Mouse (Mus musculus) gastrocnemius, postnatal 10 days (tissue): Measurements from ENCODE around the gene Rab11fip3. TPM values are rescaled to one million over a fixed set of nuclear protein-coding genes. Genes with fewer than 3 reads are reported as not detected.

Experiments
- DNase-seq: peaks from one replicate; pipeline ENCODE4 v3.0.0; 2021; ENCODE audit warnings: mixed read lengths
- total RNA-seq, 2 experiments: library from RNA; stranded (reverse); gene quantifications; 2 replicates each; pipeline ENCODE4 v1.2.3; 2021

The Rab11fip3 gene
- total RNA-seq, 2 experiments from 2014 or later = 37.9 to 41.5 TPM

DNA sequence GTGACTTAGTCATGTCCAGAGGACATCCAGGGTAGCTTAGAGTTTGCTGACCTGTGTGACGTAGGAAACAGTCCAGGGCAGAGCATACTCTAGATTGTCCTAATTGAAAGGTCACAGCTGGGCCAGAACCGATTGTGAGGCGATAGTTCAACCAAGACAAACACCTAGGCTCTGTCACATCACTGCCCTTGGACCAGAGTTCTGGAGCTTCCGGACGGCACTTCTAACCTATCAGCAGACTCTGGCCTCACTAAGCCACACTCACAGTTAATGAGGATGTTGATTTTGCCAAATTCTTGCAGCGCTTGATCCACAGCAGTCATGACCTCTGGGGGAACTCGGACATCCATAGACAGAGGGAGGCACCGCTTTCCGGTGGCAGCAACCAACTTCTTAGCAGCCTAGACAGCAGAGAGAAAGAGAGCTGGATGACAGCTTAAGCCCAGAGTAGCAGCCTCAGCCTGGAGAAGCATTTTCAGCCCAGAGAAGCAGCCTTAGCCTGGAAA lies 17.8 kb upstream of the Rab11fip3 start:
- DNase-seq = no peak

DNA sequence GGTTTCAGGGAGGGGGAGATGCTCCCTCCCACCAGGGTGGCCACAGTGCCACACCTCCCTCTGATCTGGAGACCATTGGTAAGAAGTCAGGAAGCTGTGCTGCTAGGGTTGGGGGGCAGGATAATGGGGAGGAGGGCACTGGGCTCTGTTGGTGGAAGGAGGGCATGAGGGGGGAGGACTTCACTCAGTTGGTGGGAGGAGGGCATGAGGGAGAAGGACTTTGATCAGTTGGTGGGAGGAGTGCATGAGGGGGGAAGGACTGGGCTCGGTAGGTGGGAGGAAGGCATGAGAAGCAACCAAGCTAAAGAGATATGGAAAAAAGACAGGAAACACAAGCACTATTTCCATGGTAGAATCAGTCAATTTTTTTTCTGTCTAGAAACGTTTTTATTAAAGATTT lies 11.5 kb upstream of the Rab11fip3 start:
- no peak for DNase-seq

DNA sequence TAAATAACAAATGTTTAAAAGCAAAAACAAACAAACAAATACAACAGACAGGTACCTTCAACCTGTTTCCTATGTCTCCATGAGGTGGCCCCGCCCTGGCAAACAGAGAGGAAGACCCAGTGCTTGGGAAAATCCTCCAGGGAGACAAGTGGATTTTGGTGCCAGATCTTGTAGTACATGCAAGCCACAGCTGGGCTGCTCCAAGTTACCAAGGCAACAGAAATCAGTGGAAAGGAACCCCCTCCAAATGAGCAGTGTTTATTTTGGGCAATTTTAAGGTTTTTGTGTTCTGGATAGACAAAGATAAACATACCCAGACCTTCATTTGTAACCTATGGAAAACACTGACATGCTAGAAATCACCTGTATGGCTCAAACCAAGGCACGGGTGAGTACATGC lies 9.5 kb upstream of the Rab11fip3 start:
- no peak for DNase-seq

GRCm38 (mm10) chr17:26075246-26075645 lies 5.9 kb upstream of the Rab11fip3 start:
- DNase-seq = no peak

DNA sequence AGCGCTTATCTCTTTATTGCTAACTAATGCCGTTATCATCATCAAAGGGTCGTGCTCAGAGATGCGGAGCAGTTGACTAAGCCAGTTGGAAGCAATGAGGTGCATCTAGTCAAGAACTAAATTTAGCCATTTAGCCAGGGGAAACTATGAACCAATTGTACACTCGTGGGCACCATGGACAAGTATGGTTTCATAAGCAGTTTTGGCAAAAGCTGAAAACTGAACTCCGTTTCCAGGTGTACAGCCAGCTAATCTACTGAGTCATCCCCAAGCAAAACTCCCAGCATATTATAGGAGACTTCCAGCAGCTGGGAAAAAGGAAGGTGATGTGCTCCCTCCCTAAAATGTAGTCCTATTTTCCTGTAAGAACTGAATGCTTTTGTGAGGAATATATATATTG lies 781 bp upstream of the Rab11fip3 start:
- DNase-seq = no peak

- peak; percentile 47 for DNase-seq
These were observed 1.1 kb downstream of the Rab11fip3 start for GRCm38 (mm10) chr17:26068024-26068830.

DNA sequence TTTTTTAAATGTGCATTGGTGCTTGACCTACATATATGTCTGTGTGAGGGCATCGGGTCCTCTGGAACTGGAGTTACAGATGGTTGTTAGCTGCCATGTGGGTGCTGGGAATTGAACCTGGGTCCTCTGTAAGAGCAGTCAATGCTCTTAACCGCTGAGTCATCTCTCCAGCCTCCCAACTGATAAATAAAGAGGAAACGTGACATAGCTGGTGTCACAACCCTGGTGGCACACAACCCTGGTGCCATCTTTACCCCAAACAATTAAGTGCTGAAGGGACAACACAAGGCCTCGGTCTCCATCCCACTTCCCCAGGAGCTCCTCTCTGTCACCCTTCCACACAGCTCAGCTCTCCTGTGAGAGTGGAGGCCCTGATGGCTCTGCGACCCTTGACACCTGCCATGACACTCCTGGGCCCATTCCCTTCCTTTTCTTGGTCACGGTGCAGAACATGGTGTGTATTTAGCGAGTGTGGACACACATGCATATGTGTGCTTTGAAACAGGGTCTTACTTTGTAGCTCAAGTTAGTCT lies 2.8 kb downstream of the Rab11fip3 start:
- DNase-seq = no peak

DNA sequence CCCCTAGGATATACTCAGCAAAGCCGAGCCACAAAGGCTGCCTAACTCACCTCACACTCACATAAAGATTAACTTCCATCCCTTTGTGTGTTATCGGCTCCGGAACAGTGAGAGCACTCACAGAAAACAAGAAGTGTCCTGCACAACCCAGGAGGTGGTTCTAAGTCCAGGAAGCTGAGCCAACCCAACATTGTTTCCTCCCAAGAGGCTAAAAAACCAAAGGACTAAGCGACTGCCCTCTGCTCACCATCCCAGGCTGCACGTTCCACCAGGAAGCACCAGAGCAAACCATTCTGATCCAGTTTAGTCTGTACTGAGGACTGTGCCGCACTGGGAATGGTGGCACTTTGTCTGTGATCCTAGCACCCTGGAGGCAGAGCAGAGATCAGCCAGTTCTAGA lies 4.4 kb downstream of the Rab11fip3 start:
- no peak for DNase-seq

DNA sequence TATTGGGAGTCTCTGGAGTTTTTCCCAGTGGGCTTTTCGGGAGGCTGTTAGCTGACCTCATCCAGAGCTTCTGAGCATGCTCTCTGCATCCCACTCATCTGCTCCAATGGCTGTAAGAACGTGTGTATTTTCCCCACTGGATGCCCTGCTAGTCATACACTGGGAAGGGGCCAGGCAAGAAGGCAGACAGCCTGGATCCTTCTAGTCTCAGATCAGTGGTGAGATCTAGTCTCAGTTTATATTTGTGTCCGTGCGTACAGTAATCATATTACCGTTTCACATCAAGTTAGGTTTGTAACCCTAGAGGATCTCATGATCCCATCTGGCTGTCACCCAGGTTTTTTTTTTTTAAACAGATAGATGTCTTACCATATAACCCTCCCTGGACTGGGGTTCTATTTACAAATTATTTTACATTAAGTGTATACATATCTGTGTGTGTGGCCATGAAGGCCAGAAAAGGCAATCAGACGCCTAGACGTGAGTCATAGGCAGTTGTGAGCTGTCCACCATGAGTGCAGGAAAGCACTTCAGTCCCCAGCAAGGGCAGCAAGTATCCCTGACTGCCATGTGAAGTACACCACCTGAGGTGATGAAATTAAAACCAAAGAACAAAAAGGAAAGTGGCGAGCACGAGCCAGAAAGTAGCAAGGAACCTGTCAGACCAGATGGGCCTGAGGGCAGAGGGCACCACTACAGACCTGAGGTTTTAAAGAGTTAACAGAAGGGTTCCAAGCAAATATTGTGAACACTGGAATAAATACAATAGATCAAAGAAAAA lies 11.4 kb downstream of the Rab11fip3 start:
- no peak for DNase-seq

- no peak for DNase-seq
These were observed 12.1 kb downstream of the Rab11fip3 start for GRCm38 (mm10) chr17:26057278-26057677.

DNA sequence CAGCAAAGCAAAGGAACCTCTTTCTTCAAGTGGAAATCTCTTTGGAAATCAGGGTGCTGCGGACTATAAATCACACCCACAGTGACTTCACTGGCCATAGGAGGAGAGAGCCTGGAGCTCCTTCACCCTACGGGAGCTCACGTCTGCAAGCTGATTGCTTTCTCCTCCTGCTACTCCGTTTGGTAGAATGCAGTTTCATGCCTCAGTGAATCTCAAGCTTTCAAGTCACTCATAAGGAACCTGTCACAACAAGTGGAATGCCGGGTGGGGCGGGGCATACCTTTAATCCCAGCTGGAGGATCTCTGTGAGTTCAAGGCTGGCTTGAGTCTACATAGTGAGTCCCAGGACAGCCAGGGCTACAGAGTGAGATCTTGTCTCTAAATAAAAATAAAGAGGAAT lies 14.2 kb downstream of the Rab11fip3 start:
- no peak for DNase-seq

- no peak for DNase-seq
These were observed 15.1 kb downstream of the Rab11fip3 start for GRCm38 (mm10) chr17:26054133-26054845.

DNA sequence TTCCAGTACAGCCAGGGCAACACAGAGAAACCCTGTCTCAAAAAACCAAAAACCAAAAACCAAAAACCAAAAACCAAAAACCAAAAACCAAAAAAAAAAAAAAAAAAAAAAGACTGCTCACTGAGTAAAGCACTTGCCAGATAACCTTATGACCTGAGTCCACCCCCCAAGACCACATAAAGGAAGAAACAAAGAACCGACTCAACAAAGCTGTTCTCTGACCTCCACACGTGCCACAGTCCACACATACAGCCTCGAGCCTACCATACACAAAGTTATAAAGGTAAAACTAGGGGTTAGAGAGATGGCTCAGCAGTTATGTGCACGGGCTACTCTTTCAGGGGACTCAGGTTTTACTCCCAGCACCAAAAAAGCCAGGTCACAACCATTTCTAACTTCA lies 16.6 kb downstream of the Rab11fip3 start:
- DNase-seq = no peak

- no peak for DNase-seq
These were observed 17.3 kb downstream of the Rab11fip3 start for GRCm38 (mm10) chr17:26052074-26052473.

GRCm38 (mm10) chr17:26048118-26048517 lies 21.2 kb downstream of the Rab11fip3 start:
- DNase-seq = no peak

- no peak for DNase-seq
These were observed 22.9 kb downstream of the Rab11fip3 start for GRCm38 (mm10) chr17:26046253-26046997.

GRCm38 (mm10) chr17:26045285-26045684 lies 24.1 kb downstream of the Rab11fip3 start:
- DNase-seq = no peak

- DNase-seq = peak; percentile 71
These were observed 26.1 kb downstream of the Rab11fip3 start for GRCm38 (mm10) chr17:26043249-26043636.

GRCm38 (mm10) chr17:26042599-26043248 lies 26.6 kb downstream of the Rab11fip3 start:
- no peak for DNase-seq

DNA sequence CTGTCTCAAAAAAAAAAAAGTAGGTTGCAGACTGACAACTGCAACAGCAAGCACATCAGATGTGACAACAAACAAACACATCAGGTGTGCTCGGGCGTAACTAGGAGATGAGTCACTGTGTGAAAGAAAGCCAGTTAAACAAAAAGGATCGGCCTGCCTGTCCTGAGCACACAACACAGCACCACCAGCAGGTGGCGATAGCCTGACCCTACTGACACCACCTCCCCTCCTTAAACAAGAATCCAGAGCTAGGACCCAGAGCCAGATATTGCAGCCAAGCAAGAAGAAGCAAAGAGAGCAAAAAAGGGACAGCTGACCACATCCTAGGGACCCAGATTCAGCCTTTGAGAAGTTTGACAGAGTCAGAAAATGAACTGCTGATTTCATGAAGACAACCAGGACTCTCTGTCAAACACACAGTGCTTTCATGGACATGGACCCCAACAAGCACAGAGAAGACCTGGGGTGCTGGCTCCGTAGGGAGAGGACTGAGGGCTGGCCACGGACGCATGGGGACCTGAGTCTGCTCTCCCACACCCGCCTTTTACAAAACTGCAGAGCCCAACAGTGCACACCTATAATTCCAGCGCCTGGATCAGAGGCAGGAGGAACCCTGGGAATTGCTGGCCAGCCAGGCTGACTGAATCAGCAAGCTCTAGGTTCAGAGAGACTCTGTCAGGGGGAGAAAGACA lies 28.1 kb downstream of the Rab11fip3 start:
- peak; percentile 58 for DNase-seq
